Mouse (Mus musculus) olfactory bulb, adult 2 months (tissue): ENCODE results near the gene St5. TPM values are rescaled to one million over a fixed set of nuclear protein-coding genes. Genes with fewer than 3 reads are reported as not detected.

Source experiments
- H3K27ac ChIP-seq: fragments of 200-500 bp; 2 replicates; pipeline ENCODE4 v1.5.1; 2012; ENCODE audit warnings: low read depth, low read length; ENCODE audit not compliant: insufficient read depth
- H3K4me1 ChIP-seq: fragments of 200-500 bp; 2 replicates; pipeline ENCODE4 v1.6.1; 2012; ENCODE audit warnings: low read length; ENCODE audit not compliant: control insufficient read depth, insufficient read depth
- H3K4me3 ChIP-seq: fragments of 200-500 bp; 2 replicates; pipeline ENCODE4 v1.5.1; 2012; ENCODE audit warnings: mild to moderate bottlenecking, low read depth, low read length, moderate library complexity; ENCODE audit not compliant: insufficient read depth
- CTCF ChIP-seq: fragments of 200-500 bp; IDR thresholded peaks from 2 replicates; pipeline ENCODE4 v1.5.1; 2012; ENCODE audit warnings: low read depth, mild to moderate bottlenecking, low read length, moderate library complexity; ENCODE audit not compliant: insufficient read depth
- POLR2A ChIP-seq: fragments of 200-500 bp; IDR thresholded peaks from 2 replicates; pipeline ENCODE4 v1.6.1; 2012; ENCODE audit warnings: mild to moderate bottlenecking, low read depth, low read length, moderate library complexity; ENCODE audit not compliant: insufficient read depth
- WGBS: fragments of 180-500 bp; shearing (Covaris S2); methylation state at CpG from one replicate; pipeline ENCODE4 v1.1.7; 2018; 5-methylcytosine and 5-hydroxymethylcytosine counted together
- polyA plus RNA-seq: library from polyadenylated mRNA; stranded (reverse); fragments of >200 nt; gene quantifications from 2 replicates; pipeline ENCODE4 v1.2.4, GENCODE M21; 2012; ENCODE audit warnings: low replicate concordance; ENCODE audit not compliant: missing spikeins, insufficient read depth, insufficient read length

The St5 gene
- polyA plus RNA-seq, 1 experiment: not detected

- 52% methylated on average over 9 of the region's 9 CpGs for WGBS
- TF ChIP-seq CTCF: no peak
- no peak for TF ChIP-seq POLR2A
These were observed 16.7 kb downstream of the St5 start for GRCm38 (mm10) chr7:109686585-109687128.

GRCm38 (mm10) chr7:109680879-109681278 lies 22.5 kb downstream of the St5 start:
- Histone ChIP-seq H3K27ac (no peak overlapping the region), H3K4me1 (no peaks in the 10 kb centered on the region), H3K4me3 (no peak overlapping the region)
- no peak for TF ChIP-seq POLR2A
- no peak for TF ChIP-seq CTCF
- WGBS: 100% methylated on average over 1 of the region's 1 CpGs

More at GRCm38 (mm10) chr7:109686585-109687128, 16.7 kb downstream of the St5 start:
- no peak overlapping the region for H3K4me3 ChIP-seq
- H3K4me1 ChIP-seq: no peaks in the 10 kb centered on the region
- H3K27ac ChIP-seq: no peak overlapping the region

GRCm38 (mm10) chr7:109680284-109680683 lies 23.1 kb downstream of the St5 start:
- no peak overlapping the region for H3K4me3 ChIP-seq
- no peaks in the 10 kb centered on the region for H3K4me1 ChIP-seq
- 86% methylated on average over 2 of the region's 2 CpGs for WGBS
- H3K27ac ChIP-seq: no peak overlapping the region
- TF ChIP-seq CTCF (no peak), POLR2A (no peak)

- H3K4me3 ChIP-seq: no peak overlapping the region
- WGBS: 26% methylated on average over 4 of the region's 4 CpGs
- peaks cover 5% of the 10 kb centered on the region; the same call in 1 of the 2 replicates for H3K4me1 ChIP-seq
- no peak for TF ChIP-seq CTCF
- peak overlapping the region; percentile 63 for H3K27ac ChIP-seq
These were observed 28.3 kb downstream of the St5 start for GRCm38 (mm10) chr7:109674944-109675628.

- peak overlapping the region; percentile 53 for H3K4me3 ChIP-seq
- TF ChIP-seq CTCF: no peak
- TF ChIP-seq POLR2A: no peak
- 1% methylated on average over 38 of the region's 44 CpGs for WGBS
- H3K4me1 ChIP-seq: peaks cover 7% of the 10 kb centered on the region
- 0 out of 2 replicates have a peak overlapping the region, but pooled peaks have one; percentile 23 for H3K27ac ChIP-seq
These were observed 31.6 kb downstream of the St5 start for GRCm38 (mm10) chr7:109671581-109672471.

- WGBS: 81% methylated on average over 5 of the region's 5 CpGs
- no peak overlapping the region for H3K27ac ChIP-seq
- peaks cover 7% of the 10 kb centered on the region for H3K4me1 ChIP-seq
- TF ChIP-seq POLR2A (no peak), CTCF (no peak)
- no peak overlapping the region for H3K4me3 ChIP-seq
These were observed 33.8 kb downstream of the St5 start for GRCm38 (mm10) chr7:109669426-109670170.

GRCm38 (mm10) chr7:109666664-109667063 lies 36.7 kb downstream of the St5 start:
- no peak overlapping the region for H3K27ac ChIP-seq
- H3K4me3 ChIP-seq: no peak overlapping the region
- WGBS: 85% methylated on average over 5 of the region's 5 CpGs
- peaks cover 6% of the 10 kb centered on the region for H3K4me1 ChIP-seq
- TF ChIP-seq POLR2A: no peak
- no peak for TF ChIP-seq CTCF

GRCm38 (mm10) chr7:109662626-109663025 lies 40.8 kb downstream of the St5 start:
- Histone ChIP-seq H3K4me3 (no peak overlapping the region), H3K27ac (no peak overlapping the region), H3K4me1 (no peaks in the 10 kb centered on the region)
- TF ChIP-seq CTCF: no peak
- TF ChIP-seq POLR2A: no peak
- 82% methylated on average over 4 of the region's 4 CpGs for WGBS
